Mouse (Mus musculus) embryonic stem cell, embryonic (primary cell): ENCODE data around the gene Ubxn6.

Experiments used
- CTCF ChIA-PET, 4 experiments: fragments of 300-600 bp in 2 of 4; fragments of 350-600 bp in 2 of 4; sonication (Branson Sonifier 250); formaldehyde crosslinking; loops; one replicate each; lab custom pipeline; 2022; ENCODE audit warnings: inconsistent platforms in 2 of 4; lab: Charles Lee
- POLR2A ChIA-PET, 4 experiments: fragments of 300-600 bp in 2 of 4; fragments of 350-600 bp in 2 of 4; sonication (Branson Sonifier 250); formaldehyde crosslinking; loops; one replicate each; lab custom pipeline; 2022; ENCODE audit warnings: antibody characterized with exemption in 4 of 4, inconsistent platforms in 1 of 4; lab: Charles Lee

Gene Ubxn6

GRCm38 (mm10) chr17:56030238-56030870 lies 44.5 kb downstream of the Ubxn6 start:
- POLR2A ChIA-PET: interaction anchor here in 3 of 4 experiments (0.6 to 11.8 kb wide), 17 partner anchors 10 to 88 kb away, joined by 3 to 97 read pairs (median 6); partner anchors contain the start of genes Chaf1a (in 2 of the 3) and Hdgfl2 (in 1 of the 3)

DNA sequence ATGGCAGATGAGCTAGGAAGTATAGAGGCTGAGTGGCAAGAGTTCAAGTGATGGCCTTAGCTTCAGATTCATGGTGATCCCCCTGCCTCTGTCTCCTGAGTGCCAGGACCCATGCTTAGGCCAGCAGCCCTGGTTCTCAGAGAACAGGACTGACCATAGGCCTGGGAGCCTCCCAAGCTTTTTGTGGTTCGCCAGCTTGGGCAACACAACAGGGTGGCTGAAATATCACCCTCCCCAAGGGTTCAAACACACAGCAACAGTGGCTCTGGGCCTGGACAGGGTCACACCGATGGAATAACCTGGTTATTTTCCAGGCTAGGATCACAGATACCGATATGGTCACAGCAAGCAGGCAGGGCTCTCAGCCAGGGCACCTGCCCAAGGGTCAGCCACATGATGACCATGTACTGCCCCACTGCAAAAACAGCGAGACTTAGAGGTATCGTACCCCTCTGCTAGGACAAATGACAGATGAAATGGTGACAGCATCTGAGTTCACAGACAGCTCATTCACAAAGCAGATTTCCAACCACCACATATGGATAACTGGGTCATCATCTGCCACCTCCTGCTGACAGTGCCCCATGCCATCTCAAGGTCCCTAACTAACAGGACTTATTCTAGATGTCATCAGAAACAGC lies 46.9 kb downstream of the Ubxn6 start:
- POLR2A ChIA-PET: interaction anchor here (0.6 to 11.8 kb wide), 13 partner anchors 8 to 146 kb away, joined by 3 to 97 read pairs (median 7); partner anchors contain the start of genes Sh3gl1 (in 3 of the 4), Chaf1a (in 2 of the 4) and Hdgfl2 (in 1 of the 4)
- CTCF ChIA-PET: interaction anchor here in 3 of 4 experiments (0.6 to 2.3 kb wide), 8 partner anchors 8 to 173 kb away, joined by 3 to 8 read pairs (median 4); partner anchors contain the start of gene Sh3gl1 (in 3 of the 3)

More at GRCm38 (mm10) chr17:56030238-56030870, 44.5 kb downstream of the Ubxn6 start:
- CTCF ChIA-PET: interaction anchor here in 2 of 4 experiments (0.9 to 1.8 kb wide), 3 partner anchors 10 to 12 kb away, joined by 4 to 5 read pairs (median 4); partner anchors contain the start of gene Chaf1a (in 1 of the 2)

- POLR2A ChIA-PET: interaction anchor here in 3 of 4 experiments (0.8 to 11.8 kb wide), 9 partner anchors 8 to 54 kb away, joined by 3 to 97 read pairs (median 4); partner anchors contain the start of genes Chaf1a (in 2 of the 3) and Sh3gl1 (in 1 of the 3)
- CTCF ChIA-PET: interaction anchor here in 1 of 4 experiments (1.0 to 1.4 kb wide), 2 partner anchors 10 to 17 kb away, joined by 3 to 7 read pairs; partner anchors contain the start of gene Sh3gl1
These were observed 47.9 kb downstream of the Ubxn6 start for GRCm38 (mm10) chr17:56026881-56027280.

DNA sequence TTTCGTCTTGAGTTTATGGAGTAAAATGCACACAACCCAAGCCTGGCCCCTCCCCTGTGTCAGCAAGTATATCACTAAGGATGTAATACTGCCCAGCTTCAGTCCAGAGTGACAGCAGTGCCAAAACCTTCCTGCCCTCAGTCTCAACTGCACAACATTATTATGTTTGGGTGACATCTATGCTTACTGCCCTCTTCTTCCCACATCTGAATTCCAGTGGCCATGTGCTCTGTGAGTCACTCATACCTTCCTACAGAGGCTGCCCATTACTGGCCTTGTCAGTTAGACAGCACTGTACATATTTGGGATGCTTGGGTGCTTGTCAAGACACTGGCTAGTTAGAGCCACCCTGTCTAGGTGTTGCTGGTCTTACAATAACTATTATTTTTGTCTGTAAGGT lies 48.5 kb downstream of the Ubxn6 start:
- ChIA-PET POLR2A (interaction anchor here in 3 of 4 experiments (0.6 to 11.8 kb wide), 8 partner anchors 8 to 55 kb away, joined by 3 to 97 read pairs (median 3); partner anchors contain the start of genes Fsd1 (in 1 of the 3) and Sh3gl1 (in 1 of the 3)), CTCF (interaction anchor here in 1 of 4 experiments (0.6 kb wide), 1 partner anchor 74 kb away, joined by 7 read pairs; the partner anchor contains the start of gene Ebi3)

GRCm38 (mm10) chr17:56024931-56025330 lies 49.9 kb downstream of the Ubxn6 start:
- ChIA-PET CTCF (interaction anchor here in 2 of 4 experiments (1.0 to 1.1 kb wide), 2 partner anchors 14 to 40 kb away, joined by 3 to 6 read pairs; no protein-coding TSS in a partner anchor), POLR2A (interaction anchor here in 3 of 4 experiments (0.6 to 4.0 kb wide), 4 partner anchors 8 to 371 kb away, joined by 4 to 14 read pairs (median 5); partner anchors contain the start of gene Sh3gl1 (in 1 of the 3))

GRCm38 (mm10) chr17:56024476-56024875 lies 50.4 kb downstream of the Ubxn6 start:
- POLR2A ChIA-PET: interaction anchor here in 3 of 4 experiments (0.6 to 4.0 kb wide), 7 partner anchors 9 to 371 kb away, joined by 3 to 14 read pairs (median 4); partner anchors contain the start of genes Chaf1a (in 1 of the 3) and Sh3gl1 (in 1 of the 3)
- CTCF ChIA-PET: interaction anchor here in 3 of 4 experiments (1.0 to 1.4 kb wide), 3 partner anchors 14 to 48 kb away, joined by 3 to 6 read pairs (median 3); no protein-coding TSS in a partner anchor

- CTCF ChIA-PET: interaction anchor here in 2 of 4 experiments (1.4 to 1.6 kb wide), 2 partner anchors 13 to 47 kb away, joined by 3 to 5 read pairs; partner anchors contain the start of gene Sh3gl1 (in 1 of the 2)
These were observed 51.4 kb downstream of the Ubxn6 start for GRCm38 (mm10) chr17:56023386-56023785.

GRCm38 (mm10) chr17:56022989-56023290 lies 51.9 kb downstream of the Ubxn6 start:
- CTCF ChIA-PET: interaction anchor here in 2 of 4 experiments (1.4 to 1.6 kb wide), 2 partner anchors 13 to 47 kb away, joined by 3 to 5 read pairs; partner anchors contain the start of gene Sh3gl1 (in 1 of the 2)
- POLR2A ChIA-PET: interaction anchor here in 2 of 4 experiments (1.0 to 8.7 kb wide), 5 partner anchors 8 to 14 kb away, joined by 3 to 73 read pairs (median 14); partner anchors contain the start of gene Sh3gl1 (in 2 of the 2)

More at GRCm38 (mm10) chr17:56023386-56023785, 51.4 kb downstream of the Ubxn6 start:
- POLR2A ChIA-PET: interaction anchor here in 2 of 4 experiments (0.9 to 8.7 kb wide), 8 partner anchors 8 to 18 kb away, joined by 3 to 73 read pairs (median 4); partner anchors contain the start of genes Sh3gl1 (in 2 of the 2) and Chaf1a (in 1 of the 2)

DNA sequence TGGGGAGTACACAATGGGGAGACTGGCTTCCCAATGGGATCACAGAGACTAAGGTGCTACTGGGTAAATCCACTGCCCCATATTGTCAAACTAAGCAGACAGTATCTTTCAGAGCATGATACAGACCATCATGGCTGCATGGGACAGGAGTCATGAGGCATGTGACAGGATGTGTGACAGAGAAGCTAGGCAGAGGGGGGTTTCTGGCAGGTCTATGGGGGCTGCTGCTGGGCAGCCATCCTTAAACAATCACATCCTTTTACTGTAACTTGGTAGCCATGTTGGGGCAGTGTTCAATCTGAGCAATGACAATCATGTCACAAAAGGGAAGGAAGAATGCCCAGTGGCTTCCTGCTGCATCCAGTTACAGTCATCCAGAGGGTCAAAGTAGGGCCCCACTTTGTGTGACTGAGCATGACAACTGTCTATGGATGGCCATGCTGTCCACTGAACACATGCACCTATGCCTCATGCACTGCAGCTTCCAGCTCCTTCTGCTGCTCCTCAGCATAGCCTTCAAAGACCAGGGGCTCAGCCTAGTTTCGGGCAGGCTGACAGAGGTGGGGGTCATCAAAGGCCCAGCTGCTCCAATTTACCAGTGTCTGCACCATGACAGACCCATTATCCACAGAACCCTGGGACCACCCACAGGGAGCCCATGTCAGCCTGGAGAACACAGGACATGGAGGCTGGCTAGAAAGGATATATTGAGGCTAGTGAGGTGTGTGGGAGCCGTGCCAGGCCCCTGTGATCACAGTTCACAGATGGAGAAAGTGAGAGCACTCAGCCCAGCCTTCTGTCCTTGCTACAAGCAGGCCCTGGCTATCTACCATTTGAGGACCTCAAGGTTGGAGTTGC lies 52.5 kb downstream of the Ubxn6 start:
- ChIA-PET CTCF (interaction anchor here in 2 of 4 experiments (1.2 to 1.6 kb wide), 3 partner anchors 13 to 14 kb away, joined by 5 read pairs; partner anchors contain the start of gene Sh3gl1 (in 2 of the 2)), POLR2A (interaction anchor here in 2 of 4 experiments (1.5 to 8.7 kb wide), 6 partner anchors 9 to 63 kb away, joined by 4 to 73 read pairs (median 10); partner anchors contain the start of genes Hdgfl2 (in 1 of the 2), Sh3gl1 (in 1 of the 2) and Yju2 (in 1 of the 2))

- POLR2A ChIA-PET: interaction anchor here in 3 of 4 experiments (0.7 to 8.7 kb wide), 14 partner anchors 8 to 62 kb away, joined by 3 to 73 read pairs (median 4); partner anchors contain the start of genes Sh3gl1 (in 2 of the 3), Chaf1a (in 1 of the 3), Hdgfl2 (in 1 of the 3) and Yju2 (in 1 of the 3)
- CTCF ChIA-PET: interaction anchor here in 3 of 4 experiments (0.5 to 2.0 kb wide), 5 partner anchors 10 to 20 kb away, joined by 3 to 5 read pairs (median 5); partner anchors contain the start of gene Sh3gl1 (in 1 of the 3)
These were observed 53.5 kb downstream of the Ubxn6 start for GRCm38 (mm10) chr17:56021161-56021910.

GRCm38 (mm10) chr17:56020400-56021084 lies 54.3 kb downstream of the Ubxn6 start:
- POLR2A ChIA-PET: interaction anchor here in 3 of 4 experiments (0.8 to 8.7 kb wide), 11 partner anchors 9 to 58 kb away, joined by 3 to 73 read pairs (median 4); partner anchors contain the start of genes Sh3gl1 (in 2 of the 3), Chaf1a (in 1 of the 3) and Hdgfl2 (in 1 of the 3)
- CTCF ChIA-PET: interaction anchor here in 2 of 4 experiments (0.5 to 2.0 kb wide), 3 partner anchors 10 to 19 kb away, joined by 3 to 5 read pairs (median 5); no protein-coding TSS in a partner anchor

DNA sequence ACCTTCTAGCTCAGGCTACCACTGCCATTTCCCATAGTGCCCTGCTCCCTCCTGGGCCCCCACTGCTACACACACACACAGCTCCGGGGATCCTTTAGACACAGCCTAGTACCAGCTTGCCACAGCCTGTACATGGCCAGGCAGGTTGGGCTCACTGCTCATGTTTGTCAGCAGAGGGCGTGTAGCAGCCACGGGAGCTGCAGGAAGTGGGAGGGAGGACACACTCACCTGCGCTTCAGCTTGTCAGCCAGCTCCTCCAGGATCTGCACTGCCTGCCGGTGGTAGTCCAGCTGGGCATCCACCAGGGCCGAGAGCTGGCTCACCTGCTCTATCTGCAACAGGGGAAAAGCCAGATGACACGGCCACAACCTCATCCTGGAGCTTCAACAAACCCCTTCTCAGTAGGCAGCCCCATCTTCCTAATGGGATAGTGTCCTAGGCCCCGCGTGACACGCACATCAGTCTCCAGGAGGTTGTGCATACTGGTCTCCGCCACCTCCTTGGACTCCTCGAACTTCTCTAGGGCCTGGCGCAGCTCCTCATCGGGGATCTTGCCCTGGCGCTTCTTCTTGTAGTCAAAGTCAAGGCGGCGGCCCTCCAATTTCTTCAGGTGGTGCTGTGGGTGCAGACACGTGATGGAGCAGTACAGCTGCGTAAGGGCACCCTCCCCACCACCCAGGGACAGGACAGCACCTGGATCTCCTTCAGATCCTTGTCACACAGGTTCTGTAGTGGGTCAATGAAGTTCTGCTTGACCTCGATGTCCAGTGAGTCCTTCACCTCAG lies 56.3 kb downstream of the Ubxn6 start:
- ChIA-PET POLR2A (interaction anchor here (0.7 to 8.7 kb wide), 45 partner anchors 9 to 307 kb away, joined by 3 to 73 read pairs (median 4); partner anchors contain the start of genes Chaf1a (in 3 of the 4), Sh3gl1 (in 3 of the 4), Ubxn6 (in 2 of the 4) and Yju2 (in 2 of the 4)), CTCF (interaction anchor here (0.5 to 2.9 kb wide), 37 partner anchors 9 to 876 kb away, joined by 3 to 39 read pairs (median 4); partner anchors contain the start of genes Sh3gl1 (in 4 of the 4), Hdgfl2 (in 2 of the 4), Chaf1a (in 1 of the 4) and Ebi3 (in 1 of the 4))

DNA sequence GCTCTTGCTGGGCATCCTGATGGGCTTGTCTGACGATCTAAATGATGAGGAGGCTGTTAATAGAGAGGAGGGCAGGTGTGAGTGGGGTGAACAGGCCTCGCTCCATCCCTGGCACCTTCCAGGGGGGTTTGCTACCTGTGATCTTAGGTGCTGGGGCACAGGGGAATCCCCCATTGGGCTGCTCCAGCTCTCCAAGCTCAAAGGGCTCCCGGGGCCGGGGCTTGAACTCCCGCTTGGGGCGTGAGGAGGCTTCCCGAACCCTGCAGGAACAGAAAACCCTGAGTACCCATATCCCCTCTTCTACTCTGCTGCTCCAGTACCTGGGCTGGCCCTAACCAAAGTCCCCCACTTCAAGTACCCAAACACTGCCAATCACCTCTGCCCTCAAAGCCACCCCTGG lies 57.0 kb downstream of the Ubxn6 start:
- CTCF ChIA-PET: interaction anchor here (0.5 to 2.9 kb wide), 31 partner anchors 8 to 877 kb away, joined by 3 to 39 read pairs (median 4); partner anchors contain the start of genes Sh3gl1 (in 3 of the 4), Hdgfl2 (in 2 of the 4), Chaf1a (in 1 of the 4) and Fsd1 (in 1 of the 4)
- POLR2A ChIA-PET: interaction anchor here (0.7 to 8.7 kb wide), 46 partner anchors 9 to 308 kb away, joined by 3 to 73 read pairs (median 4); partner anchors contain the start of genes Chaf1a (in 3 of the 4), Sh3gl1 (in 3 of the 4), Ubxn6 (in 2 of the 4) and Yju2 (in 2 of the 4)
